In the genomic region with DNA sequence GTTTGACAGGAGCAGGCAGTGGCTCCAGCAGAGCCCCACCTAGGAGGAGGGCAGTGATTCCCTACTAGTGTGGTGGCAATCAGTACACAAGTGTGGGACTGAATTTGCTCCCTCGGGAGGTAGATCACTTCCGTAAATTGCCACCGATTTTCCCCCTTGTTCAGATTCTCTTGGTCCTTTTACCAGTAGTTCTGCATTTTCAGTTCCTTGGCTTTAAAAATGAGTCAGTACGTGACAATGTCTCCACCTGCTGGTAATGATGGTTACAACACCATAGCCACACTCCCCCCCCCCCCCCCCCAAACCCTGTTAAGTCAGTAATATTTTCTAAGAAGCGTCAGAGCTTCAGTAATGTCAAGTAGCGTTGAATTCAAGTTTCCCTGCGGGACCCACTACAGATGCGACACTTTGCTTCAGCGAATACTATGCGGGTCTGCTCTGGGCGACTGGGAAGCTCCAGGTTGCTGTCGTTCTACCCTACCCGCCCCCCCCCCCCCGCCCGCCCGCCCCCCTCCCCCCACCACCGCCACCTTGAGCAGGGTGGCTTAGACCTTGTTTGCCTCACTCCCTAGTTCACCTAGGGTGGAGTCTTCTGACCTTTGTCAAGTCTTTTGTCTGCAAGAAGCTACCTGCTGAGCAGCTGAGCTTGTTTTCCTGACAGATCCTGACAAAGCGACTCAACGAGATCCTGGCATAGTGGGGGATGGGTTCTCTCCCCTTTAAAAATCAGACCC, we compare ENCODE assay signal across 8 mouse cellular contexts. TPM values are rescaled to one million over a fixed set of nuclear protein-coding genes. Genes with fewer than 3 reads are reported as not detected.
DNase-seq lines count a peak whose midpoint lies in the region; ATAC-seq lines count a peak whose summit lies in the region.

No protein-coding gene starts in this region.

- peak overlapping the region; percentile 44 for H3K9ac ChIP-seq in forebrain, embryonic 12.5 days
- H3K9ac ChIP-seq in liver, embryonic 16.5 days (ENCODE audit: low read depth, low read length), result no peak overlapping the region
- H3K9ac ChIP-seq in neural tube, embryonic 12.5 days, result peak overlapping the region; percentile 51

- no peaks in the 10 kb centered on the region for H3K27me3 ChIP-seq in forebrain, embryonic 12.5 days
- H3K27me3 ChIP-seq in liver, embryonic 16.5 days (ENCODE audit: control insufficient read depth, insufficient read depth, low read depth, low read length), result no peaks in the 10 kb centered on the region
- no peaks in the 10 kb centered on the region for H3K27me3 ChIP-seq in neural tube, embryonic 12.5 days (replicated peaks)

- WGBS in forebrain, embryonic 12.5 days, result under 1% methylated on average over 11 of the region's 19 CpGs
- 3% methylated on average over 14 of the region's 19 CpGs for WGBS in liver, embryonic 16.5 days (ENCODE audit: insufficient replicate concordance)
- under 1% methylated on average over 16 of the region's 19 CpGs for WGBS in neural tube, embryonic 12.5 days

- peaks cover 6% of the 10 kb centered on the region for H3K4me1 ChIP-seq in forebrain, embryonic 12.5 days
- H3K4me1 ChIP-seq in liver, embryonic 16.5 days (ENCODE audit: control insufficient read depth, low read depth, low read length), result no peaks in the 10 kb centered on the region
- H3K4me1 ChIP-seq in neural tube, embryonic 12.5 days, result 0 out of 2 replicates have a peak, but pooled peaks cover 3% of the 10 kb centered on the region

- ATAC-seq in forebrain, embryonic 12.5 days (ENCODE audit: low FRiP score), result peak; percentile 81
- ATAC-seq in liver, embryonic 16.5 days (ENCODE audit: low read depth), result no peak
- ATAC-seq in neural tube, embryonic 12.5 days (ENCODE audit: low FRiP score, low read depth), result peak; percentile 77

- H3K9me3 ChIP-seq in forebrain, embryonic 12.5 days, result no peaks in the 10 kb centered on the region
- no peaks in the 10 kb centered on the region for H3K9me3 ChIP-seq in liver, embryonic 16.5 days (replicated peaks; ENCODE audit: control insufficient read depth, low read length)
- H3K9me3 ChIP-seq in neural tube, embryonic 12.5 days, result no peaks in the 10 kb centered on the region

- peak overlapping the region; percentile 43 for H3K4me3 ChIP-seq in forebrain, embryonic 12.5 days (replicated peaks)
- peak overlapping the region; percentile 24 for H3K4me3 ChIP-seq in liver, embryonic 16.5 days (ENCODE audit: low read depth, low read length)
- peak overlapping the region; percentile 36 for H3K4me3 ChIP-seq in neural tube, embryonic 12.5 days

- DNase-seq in MN1 (ENCODE audit: low spot score), result peak; percentile 61
- peak; percentile 35 for DNase-seq in c-Kit-positive CD71-negative TER-119-negative erythroid progenitor cells, embryonic 14.5 days (ENCODE audit: low read depth)
- peak; percentile 41 to 62 for DNase-seq in heart, postnatal 36 days
- peak; percentile 74 for DNase-seq in layer of hippocampus, adult 11-12 months (ENCODE audit: low spot score)
- peak; percentile 47 for DNase-seq in thymus, postnatal 14 days

- H3K4me2 ChIP-seq in forebrain, embryonic 12.5 days, result peak overlapping the region; percentile 61
- peak overlapping the region; percentile 49 for H3K4me2 ChIP-seq in liver, embryonic 16.5 days (ENCODE audit: low read depth, low read length)
- peak overlapping the region; percentile 65 for H3K4me2 ChIP-seq in neural tube, embryonic 12.5 days (replicated peaks)

- intact Hi-C loops in heart, postnatal 36 days (cut with DNase I), result loop anchor here (1.0 to 10.0 kb wide), 4 partner anchors 119 to 739 kb away; partner anchors contain the start of genes Gm28557, Gm49345 and Zfp729a

- H3K27ac ChIP-seq in forebrain, embryonic 12.5 days, result no peak overlapping the region
- no peak overlapping the region for H3K27ac ChIP-seq in liver, embryonic 16.5 days (ENCODE audit: low read length)
- no peak overlapping the region for H3K27ac ChIP-seq in neural tube, embryonic 12.5 days

- H3K36me3 ChIP-seq in forebrain, embryonic 12.5 days (replicated peaks), result no peaks in the 10 kb centered on the region
- no peaks in the 10 kb centered on the region for H3K36me3 ChIP-seq in liver, embryonic 16.5 days (ENCODE audit: control insufficient read depth, insufficient read depth)
- H3K36me3 ChIP-seq in neural tube, embryonic 12.5 days, result no peaks in the 10 kb centered on the region

RNA-seq across cellular contexts. Expression of gene Gm10037, which starts 13.4 kb away (rescaled TPM):
- polyA plus RNA-seq in forebrain, embryonic 12.5 days (2016; fragmentation: Nextera tagmentation; extraction: Ambion mirVana), result 3.4 and 4.6 TPM in 2 replicates
- 1 to 10 TPM in 1 of 2 experiments, under 1 TPM in 1; 0.89 to 1.2 TPM for total RNA-seq in heart, postnatal 36 days (2021)
- 0.19 TPM in 1 of 2 replicates, not detected in the other for polyA plus RNA-seq in liver, embryonic 16.5 days (2015; fragmentation: Nextera tagmentation; extraction: Ambion mirVana)
- polyA plus RNA-seq in neural tube, embryonic 12.5 days (2016; fragmentation: Nextera tagmentation; extraction: Ambion mirVana), result 4.8 TPM in 2 replicates

RNA-seq across cellular contexts. Expression of gene BC048507, which starts 18.8 kb away (rescaled TPM):
- not detected in 2 replicates for polyA plus RNA-seq in forebrain, embryonic 12.5 days (2016; fragmentation: Nextera tagmentation; extraction: Ambion mirVana)
- total RNA-seq in heart, postnatal 36 days (2021), result not detected
- not detected in 2 replicates for polyA plus RNA-seq in liver, embryonic 16.5 days (2015; fragmentation: Nextera tagmentation; extraction: Ambion mirVana)
- polyA plus RNA-seq in neural tube, embryonic 12.5 days (2016; fragmentation: Nextera tagmentation; extraction: Ambion mirVana), result not detected in 2 replicates

RNA-seq across cellular contexts. Expression of gene Zfp273, which starts 30.7 kb away (rescaled TPM):
- 9.1 and 10.2 TPM in 2 replicates for polyA plus RNA-seq in forebrain, embryonic 12.5 days (2016; fragmentation: Nextera tagmentation; extraction: Ambion mirVana)
- total RNA-seq in heart, postnatal 36 days (2021), result 1 to 10 TPM; 1.8 to 2.2 TPM
- polyA plus RNA-seq in liver, embryonic 16.5 days (2015; fragmentation: Nextera tagmentation; extraction: Ambion mirVana), result 1.0 and 1.1 TPM in 2 replicates
- polyA plus RNA-seq in neural tube, embryonic 12.5 days (2016; fragmentation: Nextera tagmentation; extraction: Ambion mirVana), result 9.0 and 9.7 TPM in 2 replicates
